Mouse (Mus musculus) limb, embryonic 12.5 days (tissue): ENCODE results near the gene Hist2h2aa1. TPM values are rescaled to one million over a fixed set of nuclear protein-coding genes. Genes with fewer than 3 reads are reported as not detected.
A peak's percentile ranks its signal among the peaks of the same experiment; 100 is the strongest.
"Not testable (repeated sequence)": the region's sequence is repeated elsewhere in the genome, so short reads cannot be mapped to it uniquely, and the experiment has no call there.

Experiments
- ATAC-seq: fragments of 200-750 bp; cut with Nextera tagmentation; 2 replicates; pipeline ENCODE4 v1.8.0; 2017; ENCODE audit warnings: low read depth, moderate TSS enrichment; ENCODE audit not compliant: insufficient number of reproducible peaks, insufficient read depth, low FRiP score, low TSS enrichment
- H3K27ac ChIP-seq: fragments of 300-500 bp; sonication (generic); 2 replicates; pipeline ENCODE4 v1.5.1; 2016; ENCODE audit warnings: mild to moderate bottlenecking, moderate library complexity
- H3K27me3 ChIP-seq: fragments of 300-500 bp; sonication (generic); 2 replicates; pipeline ENCODE4 v1.6.1; 2016; ENCODE audit warnings: mild to moderate bottlenecking, moderate library complexity
- H3K36me3 ChIP-seq: fragments of 300-500 bp; sonication (generic); 2 replicates; pipeline ENCODE4 v1.6.1; 2016; ENCODE audit warnings: mild to moderate bottlenecking, moderate library complexity
- H3K4me1 ChIP-seq: fragments of 300-500 bp; sonication (generic); replicated peaks from 2 replicates; pipeline ENCODE4 v1.6.1; 2016
- H3K4me2 ChIP-seq: fragments of 300-500 bp; sonication (generic); 2 replicates; pipeline ENCODE4 v1.6.1; 2016; ENCODE audit warnings: mild to moderate bottlenecking, moderate library complexity
- H3K4me3 ChIP-seq: fragments of 300-500 bp; sonication (generic); replicated peaks from 2 replicates; pipeline ENCODE4 v1.5.1; 2016; ENCODE audit warnings: mild to moderate bottlenecking
- H3K9ac ChIP-seq: fragments of 300-500 bp; sonication (generic); replicated peaks from 2 replicates; pipeline ENCODE4 v1.6.1; 2016; ENCODE audit warnings: mild to moderate bottlenecking, moderate library complexity
- H3K9me3 ChIP-seq: fragments of 300-500 bp; sonication (generic); 2 replicates; pipeline ENCODE4 v1.6.1; 2016; ENCODE audit warnings: mild to moderate bottlenecking, moderate library complexity
- WGBS: fragments of 180-500 bp; shearing (Covaris S2); methylation state at CpG from one replicate; pipeline ENCODE4 v1.1.7; 2016; 5-methylcytosine and 5-hydroxymethylcytosine counted together
- polyA plus RNA-seq: library from polyadenylated mRNA; unstranded; fragments of >200 nt; fragmentation: Nextera tagmentation; extraction: Ambion mirVana; gene quantifications from 2 replicates; pipeline ENCODE4 v1.2.1, GENCODE M21; 2016

Hist2h2aa1 gene
- polyA plus RNA-seq, 1 experiment from 2014 or later = 36.2 TPM

- H3K4me1 ChIP-seq = peaks cover 12% of the 10 kb centered on the region
- H3K4me2 ChIP-seq = peak within 1 kb of the TSS; percentile 77
- H3K4me3 ChIP-seq = peak within 1 kb of the TSS; percentile 53
- H3K9me3 ChIP-seq = no peaks in the 10 kb centered on the region
- H3K36me3 ChIP-seq = no peaks in the 10 kb centered on the region
- under 1% methylated on average over 45 of the region's 45 CpGs for WGBS
- no peaks in the 10 kb centered on the region for H3K27me3 ChIP-seq
- H3K27ac ChIP-seq = peak within 1 kb of the TSS; percentile 98
- ATAC-seq = peak; percentile 92
- H3K9ac ChIP-seq = peak within 1 kb of the TSS; percentile 81
Measured at GRCm38 (mm10) chr3:96269511-96270474, 24.5 kb downstream of the Hist2h2aa1 start, which contains the start of gene Hist2h2bb. Gene Hist2h2bb (plus strand): TSS chr3:96269752.

GRCm38 (mm10) chr3:96273591-96274465 is 28.5 kb downstream of the Hist2h2aa1 start:
- H3K4me1 ChIP-seq = 0 out of 2 replicates have a peak, but pooled peaks cover 3% of the 10 kb centered on the region
- no peaks in the 10 kb centered on the region for H3K27me3 ChIP-seq
- no peaks in the 10 kb centered on the region for H3K9me3 ChIP-seq
- no peaks in the 10 kb centered on the region for H3K36me3 ChIP-seq
- ATAC-seq = no peak
- H3K4me2 ChIP-seq = no peak overlapping the region
- no peak overlapping the region for H3K4me3 ChIP-seq
- WGBS = 91% methylated on average over 17 of the region's 17 CpGs
- no peak overlapping the region for H3K9ac ChIP-seq
- no peak overlapping the region for H3K27ac ChIP-seq

GRCm38 (mm10) chr3:96277428-96277799 is 32.1 kb downstream of the Hist2h2aa1 start:
- Histone ChIP-seq H3K4me3 (peak overlapping the region; percentile 48), H3K36me3 (no peaks in the 10 kb centered on the region), H3K4me1 (0 out of 2 replicates have a peak, but pooled peaks cover 3% of the 10 kb centered on the region), H3K4me2 (peak overlapping the region; percentile 82), H3K27ac (peak overlapping the region; percentile 92), H3K27me3 (peaks cover 9% of the 10 kb centered on the region; the same call in 1 of the 2 replicates), H3K9ac (peak overlapping the region; percentile 62), H3K9me3 (no peaks in the 10 kb centered on the region)
- WGBS = 15% methylated on average over 8 of the region's 8 CpGs
- no peak; the same call in 1 of the 2 replicates for ATAC-seq

GRCm38 (mm10) chr3:96277800-96278624 is 32.7 kb downstream of the Hist2h2aa1 start:
- Histone ChIP-seq H3K4me1 (0 out of 2 replicates have a peak, but pooled peaks cover 3% of the 10 kb centered on the region), H3K4me3 (peak overlapping the region; percentile 48), H3K27me3 (peaks cover 13% of the 10 kb centered on the region), H3K27ac (peak overlapping the region; percentile 92), H3K4me2 (peak overlapping the region; percentile 82), H3K9ac (peak overlapping the region; percentile 62), H3K36me3 (no peaks in the 10 kb centered on the region), H3K9me3 (no peaks in the 10 kb centered on the region)
- peak; percentile 94 for ATAC-seq
- under 1% methylated on average over 49 of the region's 49 CpGs for WGBS

- no peak overlapping the region for H3K4me2 ChIP-seq
- no peak overlapping the region for H3K4me3 ChIP-seq
Measured at GRCm38 (mm10) chr3:96280660-96281059, 35.4 kb downstream of the Hist2h2aa1 start.

GRCm38 (mm10) chr3:96284457-96284856 is 39.2 kb downstream of the Hist2h2aa1 start:
- no peak overlapping the region; the same call in 1 of the 2 replicates for H3K9ac ChIP-seq
- no peaks in the 10 kb centered on the region for H3K36me3 ChIP-seq
- no peak overlapping the region for H3K27ac ChIP-seq
- no peak for ATAC-seq
- 25% methylated on average over 4 of the region's 4 CpGs for WGBS
- no peak overlapping the region for H3K4me3 ChIP-seq
- H3K4me1 ChIP-seq = 0 out of 2 replicates have a peak, but pooled peaks cover 5% of the 10 kb centered on the region
- H3K4me2 ChIP-seq = peak overlapping the region; percentile 36
- no peaks in the 10 kb centered on the region for H3K9me3 ChIP-seq
- H3K27me3 ChIP-seq = peaks cover 36% of the 10 kb centered on the region

More at GRCm38 (mm10) chr3:96280660-96281059, 35.4 kb downstream of the Hist2h2aa1 start:
- Histone ChIP-seq H3K27ac (no peak overlapping the region), H3K9ac (no peak overlapping the region), H3K36me3 (no peaks in the 10 kb centered on the region), H3K9me3 (no peaks in the 10 kb centered on the region), H3K4me1 (0 out of 2 replicates have a peak, but pooled peaks cover 8% of the 10 kb centered on the region), H3K27me3 (peaks cover 30% of the 10 kb centered on the region)
- ATAC-seq = no peak
- 51% methylated on average over 6 of the region's 6 CpGs for WGBS

GRCm38 (mm10) chr3:96287334-96287733 is 42.0 kb downstream of the Hist2h2aa1 start:
- WGBS = 88% methylated on average over 11 of the region's 11 CpGs
- H3K27me3 ChIP-seq = peaks cover 28% of the 10 kb centered on the region
- not testable (repeated sequence) for ATAC-seq, H3K36me3 ChIP-seq, H3K9ac ChIP-seq, H3K4me2 ChIP-seq, H3K9me3 ChIP-seq, H3K27ac ChIP-seq, H3K4me3 ChIP-seq, H3K4me1 ChIP-seq

- Histone ChIP-seq H3K4me3 (no peak overlapping the region), H3K9ac (no peak overlapping the region), H3K27ac (no peak overlapping the region), H3K4me2 (no peak overlapping the region), H3K36me3 (no peaks in the 10 kb centered on the region), H3K27me3 (peaks cover 11% of the 10 kb centered on the region), H3K9me3 (no peaks in the 10 kb centered on the region), H3K4me1 (no peaks in the 10 kb centered on the region)
- WGBS = 63% methylated on average over 3 of the region's 3 CpGs
- ATAC-seq = no peak
Measured at GRCm38 (mm10) chr3:96289201-96289600, 43.9 kb downstream of the Hist2h2aa1 start.

GRCm38 (mm10) chr3:96290727-96291126 is 45.4 kb downstream of the Hist2h2aa1 start:
- not testable (repeated sequence) for H3K4me2 ChIP-seq, H3K4me3 ChIP-seq, H3K36me3 ChIP-seq, H3K4me1 ChIP-seq, H3K9me3 ChIP-seq, H3K9ac ChIP-seq, H3K27ac ChIP-seq, ATAC-seq, H3K27me3 ChIP-seq
- WGBS = 93% methylated on average over 3 of the region's 3 CpGs

- no peaks in the 10 kb centered on the region for H3K27me3 ChIP-seq
- no peaks in the 10 kb centered on the region for H3K36me3 ChIP-seq
- no peak overlapping the region for H3K27ac ChIP-seq
- no peak for ATAC-seq
- H3K9ac ChIP-seq = no peak overlapping the region
- no peak overlapping the region for H3K4me3 ChIP-seq
- 0 out of 2 replicates have a peak, but pooled peaks cover 9% of the 10 kb centered on the region for H3K9me3 ChIP-seq
- no peaks in the 10 kb centered on the region for H3K4me1 ChIP-seq
- no peak overlapping the region for H3K4me2 ChIP-seq
- 36% methylated on average over 6 of the region's 6 CpGs for WGBS
Measured at GRCm38 (mm10) chr3:96292641-96293040, 47.3 kb downstream of the Hist2h2aa1 start.
